Mouse (Mus musculus): ENCODE data around the gene Mical2.
A peak's percentile ranks its signal among the peaks of the same experiment; 100 is the strongest.

The Mical2 gene

DNA sequence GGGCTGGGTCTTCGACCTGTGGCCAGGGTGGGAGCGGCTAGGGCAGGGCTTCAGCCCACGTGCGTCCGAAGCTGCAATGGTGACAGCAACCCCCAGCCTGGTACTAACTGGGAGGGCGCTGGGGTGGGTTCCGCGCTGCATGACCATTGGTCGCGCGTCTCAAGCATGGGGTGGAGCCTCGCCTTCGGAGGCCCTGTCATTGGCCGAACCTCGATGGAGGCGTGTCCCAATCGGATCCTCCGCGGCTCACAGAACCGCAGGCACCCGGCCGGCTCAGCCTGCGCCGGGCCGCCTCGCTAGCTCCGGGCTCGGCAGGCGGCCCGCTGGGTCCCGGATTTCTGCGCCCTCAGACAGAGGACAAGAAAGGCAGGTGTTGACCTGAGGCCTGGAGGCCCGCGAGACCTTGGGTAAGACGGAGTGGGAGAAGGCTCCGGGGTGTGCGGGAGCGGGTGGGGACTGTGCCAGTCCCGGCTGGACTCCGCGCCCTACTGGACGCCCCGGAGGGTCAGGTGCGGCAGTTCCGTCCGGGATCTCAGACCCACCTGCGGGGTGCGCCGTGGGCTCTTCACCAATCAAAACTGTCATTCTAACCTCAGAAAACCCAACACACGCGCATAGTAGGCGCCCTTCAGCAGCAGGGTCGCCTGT lies at the start of gene Mical2:
TSS of gene Mical2 (plus strand) at position 242 of the 648 bp plus-strand sequence.
- peak; percentile 76 for DNase-seq (ENCODE audit: low spot score)

- DNase-seq (ENCODE audit: low spot score) = no peak
Measured at GRCm38 (mm10) chr7:112176627-112177026, 49.0 kb upstream of the Mical2 start.

- DNase-seq (ENCODE audit: low spot score) = peak; percentile 75
Measured at GRCm38 (mm10) chr7:112180235-112180705, 45.4 kb upstream of the Mical2 start.

- peak; percentile 91 for DNase-seq (ENCODE audit: low spot score)
Measured at GRCm38 (mm10) chr7:112183258-112183841, 42.3 kb upstream of the Mical2 start.

DNA sequence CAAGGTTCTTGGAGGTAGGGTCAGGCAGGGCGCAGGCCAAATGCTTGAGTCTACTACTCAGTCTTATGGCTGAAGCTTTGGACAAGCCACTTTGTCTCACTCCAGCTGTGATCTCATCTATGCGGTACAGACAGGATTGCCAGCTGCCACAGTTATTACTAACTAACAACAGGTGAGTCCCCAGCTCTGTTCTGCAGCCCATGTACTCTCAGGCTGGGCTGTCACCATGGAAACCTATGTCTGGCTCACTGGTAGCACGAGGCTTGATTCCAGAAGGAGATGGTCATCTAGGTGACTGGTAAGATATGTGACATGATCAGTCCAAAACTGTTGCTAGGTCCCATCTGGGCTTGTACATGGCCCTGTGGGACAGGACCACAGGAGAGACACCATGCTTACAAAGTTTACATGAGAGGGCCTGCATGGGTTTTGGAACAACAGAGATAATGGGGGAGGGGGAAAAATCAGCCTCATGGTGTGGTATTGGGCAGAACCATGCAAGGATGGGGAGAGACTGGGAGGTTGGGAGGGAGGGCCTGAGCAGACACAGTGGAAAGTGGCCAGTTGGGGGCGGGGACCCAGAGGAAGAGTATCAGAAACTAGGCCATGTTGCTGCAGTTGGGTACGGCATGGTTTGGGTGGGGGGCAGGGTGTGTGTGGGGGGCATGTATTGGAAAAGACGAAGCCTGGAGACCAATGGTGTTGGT lies 41.0 kb upstream of the Mical2 start:
- no peak for DNase-seq (ENCODE audit: low spot score)

- no peak for DNase-seq (ENCODE audit: low spot score)
Measured at GRCm38 (mm10) chr7:112185226-112185745, 40.4 kb upstream of the Mical2 start.

GRCm38 (mm10) chr7:112186871-112187270 lies 38.8 kb upstream of the Mical2 start:
- no peak for DNase-seq (ENCODE audit: low spot score)

DNA sequence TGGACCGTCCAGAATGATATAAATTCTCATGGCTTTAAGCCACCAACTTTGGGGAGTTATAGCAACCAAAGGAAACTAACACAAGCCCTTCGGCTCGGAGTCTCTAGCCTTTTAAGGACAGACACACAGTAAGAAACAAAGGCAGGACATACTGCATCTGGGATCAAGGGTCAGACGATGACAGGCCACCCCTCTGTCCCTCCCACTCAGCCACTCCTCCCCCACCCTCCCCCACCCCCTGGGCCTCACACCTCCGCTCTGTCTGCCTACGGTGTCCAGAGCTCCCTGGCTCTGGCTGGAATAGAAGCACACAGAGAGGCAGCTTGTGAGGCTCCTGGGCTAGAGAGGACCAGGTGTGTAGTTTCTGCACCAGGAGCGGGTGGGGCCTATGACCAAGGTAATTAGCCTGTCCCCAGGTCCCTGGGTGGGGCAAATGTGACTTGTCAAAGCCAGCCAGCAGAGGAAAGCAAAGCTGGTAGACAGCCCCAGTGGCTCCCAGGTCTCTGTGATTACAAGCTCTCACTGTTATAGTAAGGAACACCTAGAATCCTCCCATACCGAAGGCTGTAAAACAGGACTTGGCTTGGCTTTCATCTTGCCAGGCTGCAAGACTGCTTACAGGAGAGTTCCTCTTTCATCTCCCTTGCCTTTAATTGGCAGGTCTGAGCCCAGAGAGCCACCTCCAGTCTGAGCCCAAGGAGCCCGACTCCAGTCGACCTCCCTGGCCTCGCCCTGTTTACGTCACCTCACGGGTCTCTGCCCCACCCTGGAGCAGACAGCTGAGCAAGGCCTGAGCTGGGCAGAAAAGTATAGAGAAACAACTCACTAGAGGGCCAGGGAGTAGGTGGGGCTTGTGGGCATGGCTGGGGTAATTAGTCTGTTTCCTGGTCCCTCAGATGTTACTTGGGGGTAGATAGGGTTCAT lies 37.9 kb upstream of the Mical2 start:
- no peak for DNase-seq (ENCODE audit: low spot score)

GRCm38 (mm10) chr7:112192237-112192636 lies 33.4 kb upstream of the Mical2 start:
- no peak for DNase-seq (ENCODE audit: low spot score)

DNA sequence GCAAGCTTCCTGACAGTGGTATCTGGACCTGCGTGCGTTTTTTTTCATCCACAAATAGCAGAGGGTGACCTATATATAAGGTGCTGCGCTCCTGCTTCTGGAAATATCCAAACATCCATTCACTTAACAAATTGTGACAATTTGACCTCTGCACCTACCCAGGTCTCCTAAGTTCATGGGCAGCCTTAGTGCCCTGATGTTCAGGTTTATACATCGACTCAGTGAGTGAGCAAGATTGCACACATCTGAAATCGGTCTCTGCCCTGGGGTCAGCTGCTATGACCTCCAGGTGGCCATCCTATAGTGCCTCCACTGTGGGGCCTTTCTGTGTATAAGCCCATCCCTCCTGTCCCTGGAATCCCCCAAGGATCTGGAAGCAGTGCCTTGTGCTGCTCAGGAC lies 32.9 kb upstream of the Mical2 start:
- no peak for DNase-seq (ENCODE audit: low spot score)

GRCm38 (mm10) chr7:112194286-112194685 lies 31.4 kb upstream of the Mical2 start:
- no peak for DNase-seq (ENCODE audit: low spot score)

GRCm38 (mm10) chr7:112197461-112197860 lies 28.2 kb upstream of the Mical2 start:
- no peak for DNase-seq (ENCODE audit: low spot score)

- no peak for DNase-seq (ENCODE audit: low spot score)
Measured at GRCm38 (mm10) chr7:112199343-112199742, 26.3 kb upstream of the Mical2 start.

- no peak for DNase-seq (ENCODE audit: low spot score)
Measured at GRCm38 (mm10) chr7:112200761-112201160, 24.9 kb upstream of the Mical2 start.

GRCm38 (mm10) chr7:112202194-112202593 lies 23.5 kb upstream of the Mical2 start:
- DNase-seq (ENCODE audit: low spot score) = no peak

DNA sequence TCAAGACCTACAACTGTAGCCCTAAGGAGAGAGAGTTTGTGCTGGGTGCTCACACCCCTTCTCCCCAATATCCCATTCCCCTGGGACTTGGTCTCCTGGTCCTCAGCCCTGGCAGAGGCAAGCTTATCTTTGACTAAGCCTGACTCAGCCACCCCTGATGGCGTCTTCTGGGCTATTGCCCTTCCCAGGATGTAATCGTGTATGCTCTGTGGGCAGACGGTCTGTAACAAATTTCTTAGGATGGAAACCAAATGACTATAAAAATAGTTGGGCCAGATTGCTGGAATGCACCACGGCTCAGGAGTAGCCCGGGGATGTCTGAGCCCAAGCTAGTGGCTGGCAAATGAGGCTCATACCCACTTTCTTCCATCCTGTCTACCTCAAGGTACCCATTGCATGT lies 22.8 kb upstream of the Mical2 start:
- DNase-seq (ENCODE audit: low spot score) = no peak

DNA sequence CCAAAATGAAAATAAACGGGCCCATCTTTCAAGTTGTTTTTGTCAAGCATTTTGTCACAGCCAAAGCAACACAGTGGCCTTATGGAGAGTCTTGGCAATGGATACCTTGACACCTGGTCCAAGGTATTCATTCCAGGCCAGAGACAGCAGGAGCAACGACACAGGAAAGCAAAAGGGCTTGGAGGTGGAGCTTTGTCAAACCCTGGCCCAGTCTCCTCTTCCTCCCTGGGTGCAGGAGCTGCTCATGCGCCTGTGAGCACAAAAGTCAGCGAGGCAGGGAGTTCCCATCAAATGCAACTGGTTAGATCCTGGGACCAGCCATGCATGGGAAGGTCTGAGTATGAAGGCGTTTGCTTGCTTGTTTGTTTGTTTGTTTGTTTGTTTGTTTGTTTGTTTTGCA lies 21.7 kb upstream of the Mical2 start:
- DNase-seq (ENCODE audit: low spot score) = no peak

GRCm38 (mm10) chr7:112204380-112204963 lies 21.2 kb upstream of the Mical2 start:
- DNase-seq (ENCODE audit: low spot score) = no peak

- no peak for DNase-seq (ENCODE audit: low spot score)
Measured at GRCm38 (mm10) chr7:112205513-112205912, 20.1 kb upstream of the Mical2 start.

DNA sequence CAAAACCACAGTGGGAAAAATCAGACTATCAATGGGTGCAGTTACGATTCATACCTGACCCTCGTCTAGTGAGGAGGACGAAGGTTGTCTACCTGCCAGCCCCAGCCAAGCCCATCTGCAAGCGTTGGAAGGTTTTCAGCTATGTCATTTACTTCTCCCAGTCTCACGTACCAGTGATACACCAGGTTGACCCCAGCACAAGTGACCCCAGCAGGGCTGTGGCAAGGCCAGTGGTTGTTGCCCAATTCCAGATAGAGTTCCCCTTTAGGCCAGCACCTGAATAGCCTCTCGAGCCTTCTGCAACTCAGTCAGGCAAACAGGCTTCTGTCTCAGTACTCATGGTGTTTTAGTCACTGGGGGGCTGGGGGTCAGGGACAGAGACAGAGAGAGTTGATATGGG lies 17.9 kb upstream of the Mical2 start:
- DNase-seq (ENCODE audit: low spot score) = no peak

GRCm38 (mm10) chr7:112208323-112209167 lies 17.1 kb upstream of the Mical2 start:
- DNase-seq (ENCODE audit: low spot score) = no peak

Data from ovary, postnatal 14 days (tissue).